Mouse (Mus musculus): ENCODE results near the gene Ttc12. TPM values are rescaled to one million over a fixed set of nuclear protein-coding genes. Genes with fewer than 3 reads are reported as not detected.

Ttc12 gene
- polyA plus RNA-seq, 1 experiment from 2014 or later: 0.77 TPM

GRCm38 (mm10) chr9:49528026-49528425 lies 42.0 kb upstream of the Ttc12 start:
- Histone ChIP-seq H3K4me2 (no peak overlapping the region), H3K9me3 (ENCODE audit: control insufficient read depth, low read length) (no peaks in the 10 kb centered on the region), H3K9ac (ENCODE audit: low read depth, low read length) (no peak overlapping the region), H3K36me3 (ENCODE audit: control insufficient read depth, insufficient read depth, low read length) (no peaks in the 10 kb centered on the region), H3K27ac (ENCODE audit: low read depth, low read length) (no peak overlapping the region), H3K4me1 (replicated peaks; ENCODE audit: control insufficient read depth, insufficient read depth, low read length) (no peaks in the 10 kb centered on the region), H3K27me3 (replicated peaks; ENCODE audit: control insufficient read depth, insufficient read depth, low read length) (no peaks in the 10 kb centered on the region), H3K4me3 (ENCODE audit: low read depth, low read length) (no peak overlapping the region)
- DNase-seq (ENCODE audit: low spot score): no peak
- WGBS: 83% methylated on average over 5 of the region's 5 CpGs
- no peak for ATAC-seq (replicated peaks; ENCODE audit: low FRiP score)

- Histone ChIP-seq H3K9me3 (ENCODE audit: control insufficient read depth, low read length) (no peaks in the 10 kb centered on the region), H3K4me2 (no peak overlapping the region), H3K27me3 (replicated peaks; ENCODE audit: control insufficient read depth, insufficient read depth, low read length) (no peaks in the 10 kb centered on the region), H3K4me1 (replicated peaks; ENCODE audit: control insufficient read depth, insufficient read depth, low read length) (no peaks in the 10 kb centered on the region), H3K36me3 (ENCODE audit: control insufficient read depth, insufficient read depth, low read length) (no peaks in the 10 kb centered on the region), H3K4me3 (ENCODE audit: low read depth, low read length) (no peak overlapping the region), H3K9ac (ENCODE audit: low read depth, low read length) (no peak overlapping the region), H3K27ac (ENCODE audit: low read depth, low read length) (no peak overlapping the region)
- ATAC-seq (replicated peaks; ENCODE audit: low FRiP score) (no peak), DNase-seq (ENCODE audit: low spot score) (no peak)
- 78% methylated on average over 8 of the region's 8 CpGs for WGBS
These were observed 41.3 kb upstream of the Ttc12 start for GRCm38 (mm10) chr9:49527340-49527739.

- Histone ChIP-seq H3K4me2 (no peak overlapping the region), H3K27me3 (replicated peaks; ENCODE audit: control insufficient read depth, insufficient read depth, low read length) (no peaks in the 10 kb centered on the region), H3K9me3 (ENCODE audit: control insufficient read depth, low read length) (no peaks in the 10 kb centered on the region), H3K9ac (ENCODE audit: low read depth, low read length) (no peak overlapping the region), H3K27ac (ENCODE audit: low read depth, low read length) (no peak overlapping the region), H3K4me3 (ENCODE audit: low read depth, low read length) (no peak overlapping the region), H3K4me1 (replicated peaks; ENCODE audit: control insufficient read depth, insufficient read depth, low read length) (no peaks in the 10 kb centered on the region), H3K36me3 (ENCODE audit: control insufficient read depth, insufficient read depth, low read length) (no peaks in the 10 kb centered on the region)
- ATAC-seq (replicated peaks; ENCODE audit: low FRiP score) (no peak), DNase-seq (ENCODE audit: low spot score) (no peak)
- 80% methylated on average over 9 of the region's 9 CpGs for WGBS
These were observed 38.7 kb upstream of the Ttc12 start for GRCm38 (mm10) chr9:49524721-49525120.

- no peak overlapping the region for H3K4me3 ChIP-seq (ENCODE audit: low read depth, low read length)
- no peaks in the 10 kb centered on the region for H3K36me3 ChIP-seq (ENCODE audit: control insufficient read depth, insufficient read depth, low read length)
- no peak overlapping the region for H3K9ac ChIP-seq (ENCODE audit: low read depth, low read length)
- no peaks in the 10 kb centered on the region for H3K27me3 ChIP-seq (replicated peaks; ENCODE audit: control insufficient read depth, insufficient read depth, low read length)
- no peak overlapping the region for H3K4me2 ChIP-seq
- no peak for ATAC-seq (replicated peaks; ENCODE audit: low FRiP score)
- no peak for DNase-seq (ENCODE audit: low spot score)
- WGBS: 89% methylated on average over 9 of the region's 9 CpGs
- no peaks in the 10 kb centered on the region for H3K4me1 ChIP-seq (replicated peaks; ENCODE audit: control insufficient read depth, insufficient read depth, low read length)
- H3K9me3 ChIP-seq (ENCODE audit: control insufficient read depth, low read length): no peaks in the 10 kb centered on the region
- no peak overlapping the region for H3K27ac ChIP-seq (ENCODE audit: low read depth, low read length)
These were observed 37.9 kb upstream of the Ttc12 start for GRCm38 (mm10) chr9:49523881-49524280.

- H3K36me3 ChIP-seq (ENCODE audit: control insufficient read depth, insufficient read depth, low read length): no peaks in the 10 kb centered on the region
- 53% methylated on average over 2 of the region's 2 CpGs for WGBS
- H3K9ac ChIP-seq (ENCODE audit: low read depth, low read length): no peak overlapping the region
- H3K4me3 ChIP-seq (ENCODE audit: low read depth, low read length): no peak overlapping the region
- H3K4me2 ChIP-seq: no peak overlapping the region
- DNase-seq (ENCODE audit: low spot score): no peak
- H3K9me3 ChIP-seq (ENCODE audit: control insufficient read depth, low read length): no peaks in the 10 kb centered on the region
- H3K4me1 ChIP-seq (replicated peaks; ENCODE audit: control insufficient read depth, insufficient read depth, low read length): no peaks in the 10 kb centered on the region
- no peak for ATAC-seq (replicated peaks; ENCODE audit: low FRiP score)
- no peaks in the 10 kb centered on the region for H3K27me3 ChIP-seq (replicated peaks; ENCODE audit: control insufficient read depth, insufficient read depth, low read length)
- no peak overlapping the region for H3K27ac ChIP-seq (ENCODE audit: low read depth, low read length)
These were observed 28.3 kb upstream of the Ttc12 start for GRCm38 (mm10) chr9:49514306-49514705.

GRCm38 (mm10) chr9:49510666-49511065 lies 24.6 kb upstream of the Ttc12 start:
- WGBS: 87% methylated on average over 4 of the region's 4 CpGs
- H3K4me2 ChIP-seq: no peak overlapping the region
- no peak overlapping the region for H3K9ac ChIP-seq (ENCODE audit: low read depth, low read length)
- no peaks in the 10 kb centered on the region for H3K4me1 ChIP-seq (replicated peaks; ENCODE audit: control insufficient read depth, insufficient read depth, low read length)
- no peak overlapping the region for H3K4me3 ChIP-seq (ENCODE audit: low read depth, low read length)
- DNase-seq (ENCODE audit: low spot score) (no peak), ATAC-seq (replicated peaks; ENCODE audit: low FRiP score) (no peak)
- H3K36me3 ChIP-seq (ENCODE audit: control insufficient read depth, insufficient read depth, low read length): no peaks in the 10 kb centered on the region; the same call in 1 of the 2 replicates
- H3K27me3 ChIP-seq (replicated peaks; ENCODE audit: control insufficient read depth, insufficient read depth, low read length): no peaks in the 10 kb centered on the region
- no peak overlapping the region for H3K27ac ChIP-seq (ENCODE audit: low read depth, low read length)
- no peaks in the 10 kb centered on the region for H3K9me3 ChIP-seq (ENCODE audit: control insufficient read depth, low read length)

GRCm38 (mm10) chr9:49509628-49510027 lies 23.6 kb upstream of the Ttc12 start:
- DNase-seq (ENCODE audit: low spot score) (no peak), ATAC-seq (replicated peaks; ENCODE audit: low FRiP score) (no peak)
- no peaks in the 10 kb centered on the region for H3K9me3 ChIP-seq (ENCODE audit: control insufficient read depth, low read length)
- no peak overlapping the region for H3K4me3 ChIP-seq (ENCODE audit: low read depth, low read length)
- H3K4me2 ChIP-seq: no peak overlapping the region
- H3K4me1 ChIP-seq (replicated peaks; ENCODE audit: control insufficient read depth, insufficient read depth, low read length): no peaks in the 10 kb centered on the region
- no peak overlapping the region for H3K9ac ChIP-seq (ENCODE audit: low read depth, low read length)
- WGBS: 84% methylated on average over 8 of the region's 8 CpGs
- H3K27ac ChIP-seq (ENCODE audit: low read depth, low read length): no peak overlapping the region
- H3K27me3 ChIP-seq (replicated peaks; ENCODE audit: control insufficient read depth, insufficient read depth, low read length): no peaks in the 10 kb centered on the region
- H3K36me3 ChIP-seq (ENCODE audit: control insufficient read depth, insufficient read depth, low read length): no peaks in the 10 kb centered on the region; the same call in 1 of the 2 replicates

GRCm38 (mm10) chr9:49509094-49509493 lies 23.1 kb upstream of the Ttc12 start:
- ATAC-seq (replicated peaks; ENCODE audit: low FRiP score) (no peak), DNase-seq (ENCODE audit: low spot score) (no peak)
- no peak overlapping the region for H3K27ac ChIP-seq (ENCODE audit: low read depth, low read length)
- H3K4me3 ChIP-seq (ENCODE audit: low read depth, low read length): no peak overlapping the region
- H3K36me3 ChIP-seq (ENCODE audit: control insufficient read depth, insufficient read depth, low read length): no peaks in the 10 kb centered on the region; the same call in 1 of the 2 replicates
- H3K4me2 ChIP-seq: no peak overlapping the region
- no peak overlapping the region for H3K9ac ChIP-seq (ENCODE audit: low read depth, low read length)
- WGBS: 89% methylated on average over 3 of the region's 3 CpGs
- no peaks in the 10 kb centered on the region for H3K27me3 ChIP-seq (replicated peaks; ENCODE audit: control insufficient read depth, insufficient read depth, low read length)
- no peaks in the 10 kb centered on the region for H3K9me3 ChIP-seq (ENCODE audit: control insufficient read depth, low read length)
- no peaks in the 10 kb centered on the region for H3K4me1 ChIP-seq (replicated peaks; ENCODE audit: control insufficient read depth, insufficient read depth, low read length)

GRCm38 (mm10) chr9:49507829-49508585 lies 22.0 kb upstream of the Ttc12 start:
- WGBS: 64% methylated on average over 9 of the region's 9 CpGs
- no peak overlapping the region for H3K4me3 ChIP-seq (ENCODE audit: low read depth, low read length)
- no peaks in the 10 kb centered on the region for H3K27me3 ChIP-seq (replicated peaks; ENCODE audit: control insufficient read depth, insufficient read depth, low read length)
- H3K4me2 ChIP-seq: no peak overlapping the region
- H3K36me3 ChIP-seq (ENCODE audit: control insufficient read depth, insufficient read depth, low read length): no peaks in the 10 kb centered on the region; the same call in 1 of the 2 replicates
- no peaks in the 10 kb centered on the region for H3K9me3 ChIP-seq (ENCODE audit: control insufficient read depth, low read length)
- H3K27ac ChIP-seq (ENCODE audit: low read depth, low read length): no peak overlapping the region
- H3K4me1 ChIP-seq (replicated peaks; ENCODE audit: control insufficient read depth, insufficient read depth, low read length): no peaks in the 10 kb centered on the region
- no peak for ATAC-seq (replicated peaks; ENCODE audit: low FRiP score)
- DNase-seq (ENCODE audit: low spot score): no peak
- no peak overlapping the region for H3K9ac ChIP-seq (ENCODE audit: low read depth, low read length)

Measured in liver, embryonic 11.5 days (tissue).